15 mouse cellular contexts compared by ENCODE assay signal in the genomic region with DNA sequence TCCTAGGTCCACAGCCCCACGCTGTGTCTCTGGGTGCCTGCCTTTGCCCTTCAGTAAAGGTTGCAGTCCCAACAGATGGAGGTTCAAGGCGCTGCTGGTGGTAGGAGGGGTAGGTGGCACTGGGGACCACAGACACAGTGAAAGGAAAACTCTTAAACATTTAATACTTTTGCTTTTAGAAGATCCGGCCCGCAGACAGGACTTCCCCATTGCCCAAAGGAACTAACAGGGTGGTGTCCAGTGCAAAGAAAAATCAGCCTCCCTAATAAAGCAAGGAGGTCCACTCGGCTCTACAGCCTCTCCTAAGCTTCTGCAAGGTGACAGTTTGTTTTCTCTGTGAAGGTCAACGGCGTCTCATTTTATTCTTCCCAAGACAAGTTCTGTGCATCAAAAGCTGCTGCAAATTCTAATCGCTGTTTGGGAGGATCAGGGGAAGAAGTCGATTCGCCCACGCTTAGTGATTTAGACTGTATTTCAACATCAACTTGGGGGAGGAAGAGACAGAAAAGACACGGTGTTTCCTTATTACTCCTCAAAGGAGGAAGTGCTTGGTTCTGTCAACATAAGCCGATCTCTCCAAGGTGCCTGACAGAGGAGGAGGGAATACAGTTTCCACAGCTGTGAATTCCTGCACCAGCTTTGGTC. TPM values are rescaled to one million over a fixed set of nuclear protein-coding genes. Genes with fewer than 3 reads are reported as not detected.
DNase-seq lines count a peak whose midpoint lies in the region; ATAC-seq lines count a peak whose summit lies in the region.
"Had no signal": no experiment of that assay in that cellular context is flagged by ENCODE, and none has a peak within 500 bp of the region (broad histone marks: within the 10 kb centered on the region; RNA-seq: fewer than 3 reads in every experiment).

No protein-coding gene starts in this region.

- peak; percentile 68 for ATAC-seq in granulocyte monocyte progenitor cell, adult 5-6 weeks (replicated peaks; ENCODE audit: poor library complexity, severe bottlenecking)

- peaks cover 52% of the 10 kb centered on the region for H3K79me2 ChIP-seq in macrophage (ENCODE audit: inconsistent target)

- DNase-seq in heart, adult 18-20 months = peak; percentile 33 to 56
- DNase-seq in heart, adult 8-10 months (ENCODE audit: low spot score) = no peak
- DNase-seq in 416B (ENCODE audit: low read depth) = peak; percentile 81
- DNase-seq in ovary, postnatal 14 days (ENCODE audit: low spot score) = no peak
- no peak for DNase-seq in kidney, postnatal 10 days
- no peak for DNase-seq in cerebellum, adult 9-11 months
- DNase-seq: adrenal gland, postnatal 14 days; cerebellum, postnatal 36 days; thymus, postnatal 25 days had no signal

- peaks cover 12% of the 10 kb centered on the region; the same call in 1 of the 2 replicates for H3K36me3 ChIP-seq in macrophage (ENCODE audit: inconsistent target)

- 8% methylated on average over 11 of the region's 13 CpGs for WGBS in macrophage (ENCODE audit: missing documents)

- H3K4me3 ChIP-seq in macrophage (ENCODE audit: inconsistent target) = peak overlapping the region; percentile 5; the same call in 1 of the 2 replicates
- H3K4me3 ChIP-seq: hindbrain, embryonic 10.5 days; midbrain, embryonic 10.5 days; neural tube, embryonic 13.5 days had no signal

- peak overlapping the region; percentile 92 for H3K27ac ChIP-seq in macrophage
- H3K27ac ChIP-seq: hindbrain, embryonic 10.5 days; midbrain, embryonic 10.5 days; neural tube, embryonic 13.5 days had no signal

RNA-seq across cellular contexts. Expression of gene Fuca1, which starts 1.8 kb away (rescaled TPM):
- 10 to 100 TPM; 31.7 to 35.3 TPM for total RNA-seq in heart, adult 18-20 months (2021)
- total RNA-seq in heart, adult 8-10 months (2022) = 10 to 100 TPM; 29.8 to 40.8 (median 34.6) TPM
- 62.1 and 116 TPM in 2 replicates for total RNA-seq in granulocyte monocyte progenitor cell, adult 5-6 weeks (2014; fragmentation: Nextera tagmentation)
- 68.2 and 68.6 TPM in 2 replicates for total RNA-seq in granulocyte monocyte progenitor cell, adult 5-6 weeks (2017)
- total RNA-seq in macrophage (2018; cell fraction: chromatin; rRNA removed) = 100 to 1,000 TPM in 11 of 26 experiments, 10 to 100 TPM in 15; 17.9 to 210 (median 80.2) TPM
- 100 to 1,000 TPM in 10 of 26 experiments, 10 to 100 TPM in 16; 62.4 to 180 (median 86.0) TPM for total RNA-seq in macrophage (2018; cell fraction: cytosol; rRNA removed)
- 100 to 1,000 TPM in 8 of 26 experiments, 10 to 100 TPM in 18; 31.1 to 178 (median 73.6) TPM for total RNA-seq in macrophage (2018; cell fraction: nucleus; rRNA removed)
- polyA plus RNA-seq in macrophage (2018) = 158 to 239 TPM (median 178 TPM) in 3 replicates

RNA-seq across cellular contexts. Expression of gene Cnr2, which starts 23.6 kb away (rescaled TPM):
- 1 to 10 TPM in 1 of 2 experiments, under 1 TPM in 1; 0.52 to 1.7 TPM for total RNA-seq in heart, adult 18-20 months (2021)
- total RNA-seq in heart, adult 8-10 months (2022) = under 1 TPM; 0.22 to 0.57 (median 0.36) TPM
- 4.5 and 6.0 TPM in 2 replicates for total RNA-seq in granulocyte monocyte progenitor cell, adult 5-6 weeks (2014; fragmentation: Nextera tagmentation)
- 4.0 and 5.1 TPM in 2 replicates for total RNA-seq in granulocyte monocyte progenitor cell, adult 5-6 weeks (2017)
- total RNA-seq in macrophage (2018; cell fraction: chromatin; rRNA removed) = 10 to 100 TPM in 2 of 26 experiments, 1 to 10 TPM in 17, under 1 TPM in 6, not detected in 1; 0.29 to 13.9 (median 2.3) TPM
- total RNA-seq in macrophage (2018; cell fraction: cytosol; rRNA removed) = 10 to 100 TPM in 15 of 26 experiments, 1 to 10 TPM in 11; 1.3 to 26.0 (median 11.6) TPM
- total RNA-seq in macrophage (2018; cell fraction: nucleus; rRNA removed) = 10 to 100 TPM in 14 of 26 experiments, 1 to 10 TPM in 11, under 1 TPM in 1; 0.48 to 28.5 (median 10.9) TPM
- 9.0 to 20.9 TPM (median 11.2 TPM) in 3 replicates for polyA plus RNA-seq in macrophage (2018)
- polyA plus RNA-seq: C2C12 had no signal

RNA-seq across cellular contexts. Expression of gene Hmgcl, which starts 27.5 kb away (rescaled TPM):
- total RNA-seq in heart, adult 18-20 months (2021) = 10 to 100 TPM; 87.3 to 91.7 TPM
- total RNA-seq in heart, adult 8-10 months (2022) = 10 to 100 TPM; 83.3 to 91.3 (median 85.0) TPM
- 51.5 and 61.2 TPM in 2 replicates for total RNA-seq in granulocyte monocyte progenitor cell, adult 5-6 weeks (2014; fragmentation: Nextera tagmentation)
- 36.6 and 40.8 TPM in 2 replicates for total RNA-seq in granulocyte monocyte progenitor cell, adult 5-6 weeks (2017)
- total RNA-seq in macrophage (2018; cell fraction: chromatin; rRNA removed) = 100 to 1,000 TPM in 8 of 26 experiments, 10 to 100 TPM in 18; 25.9 to 210 (median 73.0) TPM
- 10 to 100 TPM; 25.9 to 74.0 (median 39.7) TPM for total RNA-seq in macrophage (2018; cell fraction: cytosol; rRNA removed)
- total RNA-seq in macrophage (2018; cell fraction: nucleus; rRNA removed) = 100 to 1,000 TPM in 4 of 26 experiments, 10 to 100 TPM in 22; 19.2 to 124 (median 43.3) TPM
- polyA plus RNA-seq in macrophage (2018) = 34.9 to 87.9 TPM (median 66.0 TPM) in 3 replicates

RNA-seq across cellular contexts. Expression of gene Gale, which starts 44.8 kb away (rescaled TPM):
- total RNA-seq in heart, adult 18-20 months (2021) = 1 to 10 TPM; 1.8 to 2.7 TPM
- total RNA-seq in heart, adult 8-10 months (2022) = 1 to 10 TPM; 1.2 to 3.2 (median 1.6) TPM
- total RNA-seq in granulocyte monocyte progenitor cell, adult 5-6 weeks (2014; fragmentation: Nextera tagmentation) = 6.3 and 11.1 TPM in 2 replicates
- 5.0 and 5.3 TPM in 2 replicates for total RNA-seq in granulocyte monocyte progenitor cell, adult 5-6 weeks (2017)
- 10 to 100 TPM in 14 of 26 experiments, 1 to 10 TPM in 12; 3.2 to 21.6 (median 10.5) TPM for total RNA-seq in macrophage (2018; cell fraction: chromatin; rRNA removed)
- total RNA-seq in macrophage (2018; cell fraction: cytosol; rRNA removed) = 1 to 10 TPM; 4.3 to 8.2 (median 6.9) TPM
- 10 to 100 TPM in 7 of 26 experiments, 1 to 10 TPM in 19; 3.3 to 23.2 (median 7.9) TPM for total RNA-seq in macrophage (2018; cell fraction: nucleus; rRNA removed)
- polyA plus RNA-seq in macrophage (2018) = 3.5 to 12.3 TPM (median 7.7 TPM) in 3 replicates

RNA-seq across cellular contexts. Expression of gene Pnrc2, which starts 45.1 kb away (rescaled TPM):
- total RNA-seq in heart, adult 18-20 months (2021) = 10 to 100 TPM; 62.7 to 68.0 TPM
- total RNA-seq in heart, adult 8-10 months (2022) = 10 to 100 TPM; 51.2 to 75.7 (median 66.5) TPM
- total RNA-seq in granulocyte monocyte progenitor cell, adult 5-6 weeks (2014; fragmentation: Nextera tagmentation) = 65.4 and 67.9 TPM in 2 replicates
- 159 and 192 TPM in 2 replicates for total RNA-seq in granulocyte monocyte progenitor cell, adult 5-6 weeks (2017)
- 100 to 1,000 TPM in 6 of 26 experiments, 10 to 100 TPM in 20; 27.7 to 186 (median 67.0) TPM for total RNA-seq in macrophage (2018; cell fraction: chromatin; rRNA removed)
- total RNA-seq in macrophage (2018; cell fraction: cytosol; rRNA removed) = 100 to 1,000 TPM in 13 of 26 experiments, 10 to 100 TPM in 13; 52.1 to 171 (median 102) TPM
- total RNA-seq in macrophage (2018; cell fraction: nucleus; rRNA removed) = 100 to 1,000 TPM in 8 of 26 experiments, 10 to 100 TPM in 18; 40.7 to 152 (median 92.0) TPM
- polyA plus RNA-seq in macrophage (2018) = 74.9 to 124 TPM (median 112 TPM) in 3 replicates

Comparison
In these comparisons a context has a peak if more than half of its experiments do, and no peak if none do; other contexts are left out.
1. DNase-seq: peak in heart, adult 18-20 months (2 of 2) and 416B (single experiment); none in heart, adult 8-10 months (single experiment), ovary, postnatal 14 days (single experiment), kidney, postnatal 10 days (single experiment) and cerebellum, adult 9-11 months (single experiment).